Mouse (Mus musculus) right cerebral cortex, postnatal 25 days (tissue): ENCODE results near the gene Gm3435.
"Not testable (repeated sequence)": the region's sequence is repeated elsewhere in the genome, so short reads cannot be mapped to it uniquely, and the experiment has no call there.

Experiments used
- DNase-seq: peaks from one replicate; pipeline ENCODE4 v3.0.0; 2022

Gm3435 gene

GRCm38 (mm10) chr17:15041175-15041729, 31.3 kb downstream of the Gm3435 start, which contains the start of the genes Ermard, Tcte3 and Gm3448:
Gene Ermard (plus strand): TSS chr17:15041208.
Gene Tcte3 (minus strand): TSS chr17:15041488.
Gene Gm3448 (minus strand): TSS chr17:15041537.
- DNase-seq, result peak; percentile 60

GRCm38 (mm10) chr17:15050338-15050737, 40.4 kb downstream of the Gm3435 start:
- DNase-seq, result not testable (repeated sequence)

GRCm38 (mm10) chr17:15052766-15053165, 42.8 kb downstream of the Gm3435 start:
- DNase-seq, result not testable (repeated sequence)

GRCm38 (mm10) chr17:15053183-15053828, 43.3 kb downstream of the Gm3435 start:
- DNase-seq, result not testable (repeated sequence)

- DNase-seq, result not testable (repeated sequence)
Measured at GRCm38 (mm10) chr17:15053829-15054200, 43.8 kb downstream of the Gm3435 start.

GRCm38 (mm10) chr17:15055925-15056324, 45.9 kb downstream of the Gm3435 start:
- peak; percentile 23 for DNase-seq

- DNase-seq, result no peak
Measured at GRCm38 (mm10) chr17:15058161-15058591, 48.2 kb downstream of the Gm3435 start.

GRCm38 (mm10) chr17:15059646-15060045, 49.7 kb downstream of the Gm3435 start:
- no peak for DNase-seq

- DNase-seq, result no peak
Measured at GRCm38 (mm10) chr17:15060356-15060755, 50.4 kb downstream of the Gm3435 start.

GRCm38 (mm10) chr17:15065391-15066024, 55.5 kb downstream of the Gm3435 start:
- DNase-seq, result peak; percentile 70

GRCm38 (mm10) chr17:15066066-15066465, 56.1 kb downstream of the Gm3435 start:
- no peak for DNase-seq

GRCm38 (mm10) chr17:15066911-15067310, 56.9 kb downstream of the Gm3435 start:
- DNase-seq, result no peak

- DNase-seq, result no peak
Measured at GRCm38 (mm10) chr17:15068040-15068792, 58.2 kb downstream of the Gm3435 start.

- DNase-seq, result no peak
Measured at GRCm38 (mm10) chr17:15069124-15069523, 59.1 kb downstream of the Gm3435 start.
